Mouse (Mus musculus) B cell, adult 67 days (primary cell): ENCODE measurements around the gene 1110002E22Rik. TPM values are rescaled to one million over a fixed set of nuclear protein-coding genes. Genes with fewer than 3 reads are reported as not detected.

Experiments
- total RNA-seq, 2 experiments: library from RNA; stranded (reverse); gene quantifications; 4 replicates each; pipeline ENCODE4 v1.2.4; 2023

The 1110002E22Rik gene
- not detected for total RNA-seq

DNA sequence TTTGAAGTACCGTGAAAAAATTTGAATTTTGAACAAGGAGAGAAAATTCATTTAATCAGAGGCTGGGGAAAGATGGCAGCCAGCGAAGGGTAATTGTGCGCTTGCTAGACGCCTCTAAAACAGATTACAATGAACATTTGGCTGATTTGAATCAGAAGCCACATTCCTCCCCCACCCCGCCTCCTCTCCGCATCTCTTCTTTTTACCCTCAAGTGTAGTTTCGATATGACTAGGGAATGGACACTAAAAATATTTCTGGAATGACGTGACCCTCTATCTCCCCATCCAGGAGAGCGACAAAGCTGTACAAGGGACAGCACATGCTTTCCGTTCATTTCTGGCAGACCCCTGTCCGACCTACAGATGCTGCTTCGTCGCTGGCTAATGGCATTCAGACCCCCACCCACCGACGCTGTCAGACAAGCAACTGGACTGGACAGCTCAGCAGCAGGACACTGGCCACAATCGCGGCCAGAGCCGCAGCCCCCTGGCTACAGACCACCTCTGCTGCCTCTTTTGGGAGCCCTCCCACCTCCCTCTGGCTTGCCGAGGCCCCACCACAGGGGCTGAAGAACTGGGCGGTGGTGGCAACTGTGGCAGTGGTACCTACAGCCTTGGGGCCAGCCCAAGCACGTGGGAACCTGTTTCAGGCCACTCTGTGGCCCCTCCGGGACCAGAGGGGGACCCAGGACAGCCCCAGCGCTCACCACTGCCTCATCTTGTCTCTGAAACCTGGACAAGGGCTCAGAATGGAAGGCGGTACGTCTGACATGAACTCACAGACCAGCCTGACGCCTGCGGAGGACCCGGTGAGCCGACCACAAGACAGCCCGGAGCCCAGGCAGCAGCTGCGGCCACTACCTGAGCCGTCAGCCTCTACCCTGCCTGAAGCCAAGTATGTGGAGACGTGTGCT, at the start of gene 1110002E22Rik:
1110002E22Rik (plus strand) TSS at position 321 of the 914 bp plus-strand sequence.

DNA sequence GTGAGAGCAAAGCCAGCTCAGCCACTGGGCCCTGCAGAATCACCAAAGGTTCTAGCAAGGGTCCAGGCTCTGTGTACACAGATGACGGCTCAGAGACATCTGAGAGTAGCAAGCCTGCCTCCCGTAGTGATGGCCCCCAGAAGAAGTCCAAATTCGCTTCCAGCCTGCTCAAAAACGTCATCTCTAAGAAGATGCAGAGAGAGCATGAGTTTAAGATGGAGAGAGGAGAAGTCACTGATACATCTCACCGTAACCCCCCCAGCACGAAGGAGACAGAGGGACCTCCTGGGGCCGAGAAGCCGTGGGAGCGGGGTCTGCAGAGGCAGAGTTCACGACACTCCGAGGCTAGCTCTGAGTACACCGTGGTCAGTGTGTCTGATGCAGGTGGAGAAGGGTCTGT, 2.4 kb downstream of the 1110002E22Rik start, which contains the start of gene Gm5105:
Gm5105 (minus strand) TSS at position 101 of the 400 bp plus-strand sequence.

Other genes starting within 250 kb of the 1110002E22Rik start
- 10 to 100 TPM; 89.1 to 99.9 TPM for gene H2afz, start 200.6 kb upstream of the 1110002E22Rik start, total RNA-seq
- gene Dnajb14, start 197.4 kb upstream of the 1110002E22Rik start, total RNA-seq: 1 to 10 TPM; 4.0 to 6.8 TPM
- gene Lamtor3, start 146.5 kb upstream of the 1110002E22Rik start, total RNA-seq: 10 to 100 TPM; 67.7 to 73.8 TPM
- gene Dapp1, start 83.5 kb upstream of the 1110002E22Rik start, total RNA-seq: 10 to 100 TPM; 76.4 to 91.6 TPM
- not detected for gene Gm5105, start 2.3 kb downstream of the 1110002E22Rik start, total RNA-seq
- 1 to 10 TPM; 6.0 to 6.5 TPM for gene Trmt10a, start 78.4 kb downstream of the 1110002E22Rik start, total RNA-seq
- gene Mttp, start 79.9 kb downstream of the 1110002E22Rik start, total RNA-seq: 1 to 10 TPM; 1.2 to 2.5 TPM
- gene 4930579F01Rik, start 128.8 kb downstream of the 1110002E22Rik start, total RNA-seq: not detected
- not detected for gene Adh7, start 152.7 kb downstream of the 1110002E22Rik start, total RNA-seq
- not detected for gene Adh1, start 195.9 kb downstream of the 1110002E22Rik start, total RNA-seq
- not detected for gene Adh6a, start 248.2 kb downstream of the 1110002E22Rik start, total RNA-seq